Mouse (Mus musculus) ovary, postnatal 10 days (tissue): ENCODE measurements around the gene Fam133b.

ENCODE experiments used
- DNase-seq: peaks from one replicate; pipeline ENCODE4 v3.0.0; 2022; ENCODE audit warnings: low spot score

Gene Fam133b

DNA sequence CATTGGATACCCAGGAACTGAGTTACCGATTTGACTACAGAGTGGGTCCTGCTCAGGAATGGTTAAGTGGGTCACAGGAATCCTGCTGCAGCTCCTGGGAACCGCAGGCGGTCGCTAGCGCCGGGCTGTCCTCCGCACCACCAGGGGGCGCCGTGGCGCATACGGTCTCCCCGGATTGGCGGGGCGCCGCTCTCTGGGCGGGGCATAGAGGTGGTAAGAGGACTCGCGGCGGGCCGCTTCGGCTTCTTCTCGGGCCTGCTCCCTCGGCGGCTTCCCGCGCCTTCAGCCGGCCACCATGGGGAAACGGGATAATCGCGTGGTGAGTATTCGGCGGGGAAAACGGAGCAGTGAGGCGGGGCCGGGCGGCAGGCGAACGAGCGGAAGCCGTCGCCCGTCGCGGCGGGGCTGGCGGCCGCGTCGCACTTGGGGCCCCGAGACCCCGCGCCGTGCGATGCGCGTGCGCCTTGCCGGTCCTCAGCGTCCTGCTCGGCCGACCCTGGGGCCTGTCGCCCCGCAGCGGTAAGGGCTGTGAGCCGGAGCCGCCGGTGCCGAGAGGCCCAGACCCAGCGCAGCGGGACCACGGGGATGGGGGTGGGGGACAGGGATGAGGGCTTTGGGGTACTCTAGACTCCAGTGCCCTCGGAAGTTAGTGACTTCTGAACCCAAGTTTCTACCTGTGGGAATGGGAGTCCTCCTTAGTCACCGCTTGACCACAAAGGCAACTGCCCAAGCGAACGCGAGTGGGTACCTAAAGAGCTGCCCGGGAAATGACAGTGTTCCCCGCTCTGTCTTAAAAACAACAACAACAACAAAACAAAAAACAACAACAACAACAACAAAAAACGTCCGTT is at the start of gene Fam133b:
Fam133b (plus strand) TSS at position 205 of the 851 bp plus-strand sequence.
- DNase-seq: peak; percentile 99

DNA sequence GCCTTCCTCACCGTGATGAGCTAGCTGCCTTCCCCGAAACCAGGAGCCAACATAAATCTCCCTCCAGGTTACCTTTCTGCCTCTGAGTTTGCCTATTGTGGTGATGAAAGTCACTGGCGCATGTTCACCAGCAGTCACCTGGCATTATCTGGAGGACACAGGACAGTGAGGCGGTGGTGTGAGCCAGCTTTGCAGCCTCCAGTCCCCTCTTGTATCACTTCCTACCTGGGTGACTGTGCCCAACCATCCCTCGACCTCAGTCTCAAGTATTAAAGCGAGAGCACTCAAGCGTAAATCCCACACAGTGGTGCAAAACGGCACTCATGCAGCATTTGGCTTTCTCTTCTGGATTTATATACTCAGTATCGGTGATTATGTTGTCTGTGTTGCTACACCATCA is 49.7 kb upstream of the Fam133b start:
- DNase-seq: no peak

DNA sequence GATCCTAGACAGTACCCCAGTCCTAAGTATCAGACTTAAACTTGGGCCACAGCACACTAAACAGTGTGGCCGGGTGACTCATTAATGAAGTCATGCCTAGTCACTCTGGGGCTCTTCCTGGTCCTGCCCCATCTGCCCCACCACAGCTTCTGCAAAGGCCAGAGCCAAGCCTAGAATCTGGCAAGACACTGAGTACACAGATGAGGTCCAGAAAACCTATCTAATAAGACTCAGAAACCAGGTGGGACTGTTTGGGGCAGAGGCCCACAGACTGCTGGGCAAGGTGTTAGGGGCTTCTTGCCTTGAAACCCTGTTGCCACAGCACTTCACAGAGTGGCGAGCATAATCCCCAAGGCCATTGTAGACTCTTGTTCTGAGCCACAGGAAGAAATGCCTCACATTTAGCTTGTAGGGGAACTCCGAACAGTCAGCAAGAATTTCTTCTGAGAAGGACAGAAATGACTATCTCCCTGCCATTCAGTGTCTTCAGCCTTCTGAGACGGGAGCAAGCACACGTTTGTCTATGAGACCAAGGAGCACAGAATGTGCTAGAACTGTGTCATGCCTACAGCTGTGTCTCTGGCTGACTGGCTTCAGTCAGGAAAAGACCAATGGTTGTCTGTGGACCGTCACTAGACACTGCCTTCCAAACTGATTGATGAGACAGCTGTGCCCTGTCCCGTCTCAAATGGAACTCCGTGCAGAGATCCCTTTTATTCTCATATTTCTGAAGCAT is 49.0 kb upstream of the Fam133b start:
- no peak for DNase-seq

DNA sequence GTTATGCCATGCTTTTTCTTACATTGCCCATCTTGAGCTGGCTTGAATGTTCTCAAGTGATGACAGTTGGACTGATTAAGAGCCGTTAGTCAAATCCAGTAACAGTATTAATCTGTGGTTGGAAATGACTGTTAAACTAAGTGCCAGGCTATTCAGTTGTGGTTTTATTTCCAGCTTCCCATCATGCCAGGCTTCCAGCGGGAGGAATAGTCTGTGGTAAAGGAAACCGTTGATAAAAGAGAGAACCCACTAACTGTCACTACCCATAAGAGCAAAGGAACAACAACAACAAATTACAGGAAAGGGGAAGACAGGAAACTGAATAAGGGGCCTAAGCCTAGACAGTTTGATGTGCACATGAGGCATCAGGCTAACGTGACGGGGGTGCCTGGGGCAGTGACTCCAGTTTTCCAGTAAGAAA is 46.1 kb upstream of the Fam133b start:
- DNase-seq: no peak

DNA sequence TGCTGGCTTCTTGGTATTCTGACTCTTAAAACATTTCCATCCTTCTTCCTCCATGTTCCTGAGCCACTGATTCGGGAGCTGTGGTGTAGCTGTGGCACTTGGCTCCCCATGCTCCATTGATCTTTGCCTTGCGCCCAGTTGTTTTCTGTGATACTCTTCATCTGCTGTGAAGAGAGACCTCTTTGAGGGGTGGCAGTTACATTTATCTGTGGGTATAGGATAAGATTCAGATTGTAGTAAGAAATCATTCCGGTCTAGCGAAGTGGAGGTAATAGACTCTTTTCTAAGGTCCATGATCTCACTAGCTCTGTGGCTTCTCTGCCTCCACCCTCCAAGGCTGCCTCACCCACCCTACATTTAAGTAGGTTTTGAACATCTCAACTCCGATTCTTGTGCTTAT is 43.3 kb upstream of the Fam133b start:
- DNase-seq: no peak

DNA sequence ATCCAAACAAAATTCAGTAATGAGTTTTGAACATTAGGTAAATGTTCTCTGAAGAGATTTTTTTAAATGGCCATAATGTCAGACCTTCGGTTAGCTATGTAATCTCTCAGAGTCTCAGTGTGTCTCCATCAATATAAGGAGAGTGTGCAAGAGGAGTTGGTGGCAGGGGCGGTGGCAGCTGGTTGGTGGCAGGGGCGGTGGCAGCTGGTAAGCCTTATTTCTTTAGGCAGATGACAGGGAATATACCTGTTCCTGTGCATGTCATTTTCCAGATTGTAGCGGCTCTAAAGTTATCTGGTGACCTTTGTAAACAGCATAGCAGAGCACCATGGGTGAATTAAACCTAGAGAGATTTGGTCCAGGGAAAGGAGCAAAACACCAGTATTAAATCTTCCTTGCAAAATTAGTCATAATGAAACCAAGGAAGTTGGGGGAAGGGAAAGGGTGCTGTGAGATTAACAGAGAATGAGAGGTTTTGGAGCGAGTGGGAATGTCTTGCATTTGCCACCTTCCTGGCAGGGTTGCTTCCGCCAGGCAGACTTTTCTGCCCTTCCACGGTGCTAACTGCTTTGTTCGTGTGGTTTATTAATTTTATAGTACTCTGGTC is 42.6 kb upstream of the Fam133b start:
- no peak for DNase-seq

DNA sequence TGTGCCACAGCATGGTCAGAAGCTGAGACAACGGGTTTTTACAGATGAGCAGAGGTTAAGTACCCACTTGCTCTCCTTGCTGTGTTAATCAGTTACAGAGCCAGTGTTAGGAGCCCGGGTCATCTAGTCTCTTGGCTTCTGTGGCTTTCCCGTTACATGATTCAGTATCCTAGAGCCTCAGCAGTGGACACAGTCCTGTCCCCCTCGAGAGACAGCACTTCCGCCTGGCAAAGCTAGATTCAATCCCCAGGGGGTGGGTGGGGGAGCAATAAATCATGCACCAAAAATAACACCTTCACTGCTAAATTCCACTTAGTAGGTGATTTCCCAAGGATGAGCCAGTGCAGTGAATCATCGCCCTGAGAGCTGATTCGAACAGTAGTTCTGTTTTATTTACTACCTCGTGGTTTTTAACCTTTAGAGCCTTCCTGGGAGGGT is 42.0 kb upstream of the Fam133b start:
- DNase-seq: no peak

DNA sequence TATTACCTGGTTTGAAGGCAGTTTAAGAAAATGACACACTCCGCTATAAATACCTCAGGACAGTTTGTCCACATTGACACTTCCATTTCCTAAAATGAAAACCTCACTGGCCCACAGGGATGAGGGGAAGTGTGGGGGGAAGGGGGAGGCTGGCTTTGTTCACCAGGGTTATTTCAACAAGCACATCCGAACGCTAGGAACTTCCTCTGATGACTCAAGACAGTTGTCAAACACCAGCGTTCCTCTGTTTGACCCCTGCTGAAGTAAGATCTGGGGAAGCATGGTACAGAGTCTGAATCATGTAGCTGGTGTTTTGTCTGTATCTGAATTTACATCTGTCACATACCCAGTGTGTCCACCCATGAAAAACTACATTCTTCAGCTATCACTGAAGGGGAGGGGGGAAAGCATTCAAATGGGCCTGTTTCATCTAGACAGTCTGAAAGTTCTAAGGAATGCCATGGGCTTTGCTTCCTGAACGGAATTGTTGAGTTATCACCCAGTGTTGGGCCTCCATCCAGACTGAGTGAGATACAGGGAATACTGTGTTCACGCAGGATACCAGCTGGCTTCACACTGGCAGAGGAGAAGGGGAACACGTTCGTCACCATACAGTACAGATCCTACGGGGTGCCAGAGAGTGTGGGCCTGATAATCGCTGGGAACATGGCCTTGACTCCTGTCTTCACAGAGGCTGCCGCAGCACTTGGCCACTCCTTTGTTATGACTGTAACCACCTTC is 40.9 kb upstream of the Fam133b start:
- no peak for DNase-seq

DNA sequence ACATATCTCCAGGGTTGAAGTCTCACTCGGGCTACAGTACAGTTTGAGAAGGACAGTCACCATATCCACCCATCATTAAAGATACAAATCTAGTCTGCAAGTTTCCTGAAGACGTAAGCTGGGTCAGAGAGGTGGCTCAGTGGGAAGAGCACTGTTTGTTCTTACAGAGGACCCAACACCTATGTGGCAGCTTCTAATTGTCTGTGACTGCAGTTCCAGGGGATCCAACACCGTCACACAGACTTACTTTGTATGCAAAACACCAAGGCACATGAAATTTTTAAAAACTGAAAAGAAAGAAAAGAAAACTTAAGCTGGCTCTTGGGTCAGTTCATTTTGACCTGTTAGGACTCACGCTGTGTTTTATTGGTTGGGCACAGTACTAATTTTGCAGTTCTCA is 40.3 kb upstream of the Fam133b start:
- DNase-seq: no peak

DNA sequence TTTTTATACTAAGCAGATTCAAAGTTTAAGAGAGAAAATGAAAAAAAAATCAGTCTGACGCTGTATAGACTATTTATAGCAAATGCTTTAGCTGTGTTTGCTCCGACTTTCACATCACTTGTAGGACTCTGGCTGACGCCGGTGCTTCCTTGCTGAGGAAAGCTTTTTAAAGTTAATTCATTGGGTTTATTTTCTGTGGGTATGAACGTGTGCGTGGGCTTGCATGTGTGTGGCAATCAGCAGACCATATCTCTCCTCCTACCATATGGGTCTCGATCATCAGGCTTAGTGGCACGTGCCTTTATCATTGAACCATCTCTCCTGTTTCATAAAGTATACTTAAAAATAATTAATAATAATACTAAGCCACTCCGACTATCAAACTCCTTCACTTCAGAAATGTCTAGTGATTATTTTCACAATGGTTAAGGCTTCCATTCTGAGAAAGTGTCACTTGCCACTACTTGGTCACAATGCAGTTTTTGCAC is 39.8 kb upstream of the Fam133b start:
- DNase-seq: no peak

DNA sequence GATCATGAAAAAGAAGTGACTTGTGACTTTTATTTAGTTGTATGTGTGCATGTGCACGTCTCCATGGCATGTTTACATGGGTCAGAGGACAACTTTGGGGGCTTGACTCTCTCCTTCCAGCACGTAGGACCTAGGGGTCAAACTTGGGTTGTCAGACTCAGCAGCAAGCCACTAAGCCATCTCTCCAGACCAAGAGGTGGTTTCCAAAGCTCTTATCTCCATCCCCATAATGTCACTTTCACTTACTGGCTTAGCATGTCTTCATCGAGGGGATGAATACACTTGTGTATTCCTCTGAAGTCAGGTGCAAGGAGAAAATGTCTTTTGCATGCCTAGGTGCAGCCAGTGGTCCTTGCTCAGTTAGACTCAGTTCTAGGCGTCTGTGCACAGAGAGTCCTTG is 39.2 kb upstream of the Fam133b start:
- no peak for DNase-seq

DNA sequence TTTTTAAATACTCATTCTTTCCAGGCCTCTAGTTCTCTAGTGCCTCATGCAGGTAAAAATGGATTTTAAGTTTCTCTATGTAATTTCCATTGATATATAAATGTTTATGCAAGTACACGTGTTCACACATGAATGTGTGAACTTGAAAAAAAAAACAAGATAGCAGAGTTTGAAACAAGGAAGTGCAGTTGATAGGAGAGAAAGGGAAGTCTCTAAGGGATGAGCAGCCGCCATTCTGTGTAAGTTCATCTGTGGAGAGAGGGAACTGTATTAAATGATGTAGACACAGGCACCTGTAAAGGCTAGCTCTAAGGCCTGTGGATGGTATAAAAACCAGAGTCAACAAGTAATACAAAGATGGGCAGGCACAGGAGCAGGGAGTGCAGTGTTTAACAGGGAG is 38.1 kb upstream of the Fam133b start:
- no peak for DNase-seq

DNA sequence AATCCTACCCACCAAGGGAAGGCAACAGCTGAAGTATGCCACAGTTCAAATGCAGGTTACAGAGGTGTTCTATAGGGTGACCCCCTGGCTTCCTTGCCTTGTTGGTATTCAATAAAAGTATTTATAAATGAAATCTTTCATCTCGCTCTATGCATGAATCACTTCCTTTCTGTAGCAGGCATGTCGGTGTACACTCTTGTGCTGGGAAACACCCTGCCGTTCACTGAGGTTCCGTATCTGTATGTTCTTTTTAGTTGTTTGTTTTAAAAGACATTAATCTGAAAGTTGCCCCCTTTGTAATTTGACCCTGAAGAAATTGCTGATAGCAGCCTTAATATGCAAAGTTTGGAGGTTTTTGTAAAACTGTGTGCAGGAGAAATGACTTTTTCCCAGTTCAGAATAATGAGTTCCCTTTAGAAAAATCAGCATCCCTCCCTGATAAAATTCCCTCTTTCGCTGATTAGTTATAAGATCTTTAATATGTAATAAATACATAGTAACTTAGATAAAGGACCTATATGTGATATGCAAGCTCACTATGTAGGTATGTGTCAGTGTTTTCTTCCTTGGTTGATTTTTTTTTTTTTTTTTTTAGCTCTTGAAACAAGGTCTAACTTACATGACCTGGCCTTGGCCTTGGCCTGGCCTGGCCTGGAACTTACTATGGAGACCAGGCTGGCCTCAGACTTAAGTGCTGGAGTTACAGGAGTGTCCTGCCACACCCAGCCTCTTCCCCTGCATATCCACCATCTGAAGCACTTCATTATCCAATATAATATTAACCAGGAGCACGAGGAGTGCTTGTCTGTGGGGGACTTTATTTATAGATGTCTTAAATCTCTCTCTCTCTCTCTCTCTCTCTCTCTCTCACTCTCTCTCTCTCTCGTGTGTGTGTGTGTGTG is 34.9 kb upstream of the Fam133b start:
- no peak for DNase-seq

DNA sequence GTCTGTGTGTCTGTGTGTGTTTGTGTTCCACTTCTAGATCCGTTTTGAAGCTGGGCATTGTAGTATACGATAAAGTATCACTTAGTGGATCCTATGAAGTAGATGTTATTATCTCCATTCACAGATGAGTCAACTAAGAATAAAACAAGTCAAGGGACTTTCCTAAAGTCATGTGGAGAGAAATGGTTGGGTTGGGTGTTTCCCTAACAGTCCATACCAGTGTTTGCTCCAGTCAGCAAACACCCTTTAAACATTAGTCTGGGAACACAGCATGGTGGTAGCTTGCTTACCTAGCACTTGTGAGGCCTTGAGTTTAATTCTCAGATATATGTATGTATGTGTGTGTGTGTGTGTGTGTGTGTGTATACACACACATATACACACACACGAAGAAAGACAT is 34.1 kb upstream of the Fam133b start:
- DNase-seq: no peak

DNA sequence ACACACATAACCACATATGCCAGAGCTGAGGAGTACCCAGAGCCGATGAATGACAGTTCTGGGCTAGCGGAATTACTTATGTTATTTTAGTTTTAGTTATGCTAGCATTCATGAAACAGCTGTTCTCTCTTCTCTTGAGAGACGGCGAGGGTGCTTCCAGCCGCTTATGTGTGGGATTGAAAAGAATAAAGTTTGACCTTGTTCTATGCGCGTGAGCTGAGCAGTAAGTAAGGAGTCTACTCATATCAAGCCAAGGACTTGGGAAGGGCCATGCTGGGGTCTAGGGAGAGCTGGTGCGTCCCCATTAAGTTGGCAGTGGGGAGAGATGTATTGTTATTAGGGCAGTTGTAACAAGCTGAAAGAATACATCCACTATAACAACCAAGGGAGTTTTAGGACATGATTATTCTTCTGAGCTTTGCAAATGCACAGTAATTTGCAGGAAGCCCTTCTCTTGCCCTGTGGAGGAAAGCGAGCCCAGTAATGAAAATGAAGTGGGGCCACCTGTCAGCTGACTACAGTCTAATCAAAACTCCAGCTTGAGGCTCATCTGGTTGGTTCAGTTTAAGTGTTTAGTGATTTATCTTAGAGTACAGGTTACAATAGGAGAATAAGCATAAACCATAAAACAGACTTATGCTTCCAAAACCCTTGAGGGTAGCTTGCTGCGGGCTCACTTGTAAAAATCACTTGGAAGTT is 32.4 kb upstream of the Fam133b start:
- DNase-seq: no peak

DNA sequence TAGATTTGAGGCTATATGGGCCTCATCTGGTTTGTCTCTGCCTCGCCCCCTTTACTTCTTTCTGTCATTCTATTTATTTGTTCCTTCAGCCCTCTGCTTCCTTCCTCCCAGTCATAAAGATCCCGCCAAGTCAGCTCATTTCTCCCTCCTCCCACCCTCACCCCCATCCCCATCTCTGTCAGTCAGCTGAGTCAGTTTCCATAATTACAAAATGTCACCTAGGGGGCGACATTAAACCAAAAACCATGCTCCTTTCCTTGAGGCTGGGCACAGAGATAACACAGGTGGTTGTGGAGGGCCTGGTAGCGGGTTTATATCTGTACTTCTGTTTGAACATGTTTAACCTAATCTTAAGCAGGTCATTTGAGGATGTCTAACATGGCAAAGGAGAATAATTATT is 31.0 kb upstream of the Fam133b start:
- no peak for DNase-seq

DNA sequence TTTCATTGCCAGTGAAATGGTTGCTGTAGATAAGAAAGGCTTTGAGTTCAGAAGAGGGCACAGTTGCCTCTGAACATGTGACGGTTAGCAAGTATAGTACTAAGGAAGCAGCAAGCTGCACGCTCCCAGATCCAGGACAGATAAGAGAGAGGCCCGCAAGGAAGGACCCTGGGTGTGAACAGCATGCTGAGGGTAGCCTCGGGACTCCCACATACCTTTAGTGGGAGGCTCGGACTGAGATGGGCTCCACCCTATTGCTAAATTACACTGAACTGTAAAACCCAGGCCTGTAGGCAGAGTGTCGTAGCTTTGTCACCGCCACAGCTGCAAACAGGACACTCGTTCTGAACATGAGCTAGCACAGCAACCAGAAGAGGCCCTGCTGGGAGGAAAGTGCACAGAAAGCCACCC is 28.7 kb upstream of the Fam133b start:
- DNase-seq: no peak

DNA sequence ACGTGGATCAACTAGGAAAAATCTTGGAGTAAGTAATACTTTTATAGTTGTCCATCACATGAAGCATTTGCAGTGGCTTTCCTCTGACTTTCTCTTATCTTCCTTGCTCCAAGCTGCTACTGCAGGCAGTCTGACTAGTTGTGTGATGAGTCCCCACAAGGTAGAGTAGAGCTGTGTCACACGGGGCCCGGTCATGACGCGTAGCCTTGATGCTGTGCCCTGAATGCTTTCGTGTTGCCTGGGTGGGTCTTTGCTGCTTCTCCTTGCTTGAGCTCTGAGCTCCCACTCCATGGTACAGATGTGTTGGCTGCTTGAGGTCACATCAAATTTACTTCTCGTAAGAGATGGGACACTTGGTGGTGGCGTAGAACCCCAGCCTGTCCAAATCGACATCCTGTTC is 28.2 kb upstream of the Fam133b start:
- no peak for DNase-seq

DNA sequence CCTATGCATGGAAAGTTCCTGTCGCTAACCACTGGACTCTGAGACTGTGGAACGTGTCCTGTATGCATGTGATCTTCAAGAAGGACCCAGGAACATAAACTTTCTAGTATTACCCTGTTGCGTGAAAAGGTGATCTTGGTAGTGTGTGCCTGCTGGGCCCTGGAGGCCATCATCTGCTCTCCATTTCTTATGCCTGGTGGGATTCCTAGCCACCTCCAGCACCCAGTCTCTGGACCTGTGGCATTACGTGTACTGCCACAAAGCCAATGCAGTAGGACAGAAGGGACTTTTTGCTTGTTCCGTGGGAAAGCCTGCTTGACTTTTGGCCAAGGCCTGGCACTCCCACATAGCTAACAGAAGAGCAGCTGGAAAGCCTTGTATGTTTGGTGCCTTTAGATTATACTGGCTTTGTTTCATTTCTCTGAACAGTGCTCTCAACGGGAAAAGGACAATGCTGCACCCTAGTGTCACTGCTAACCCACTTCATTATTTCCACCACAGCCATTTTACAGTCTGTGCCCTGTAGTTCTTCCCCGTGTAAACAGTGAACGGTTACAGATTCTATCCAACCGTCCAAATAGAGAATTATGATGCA is 27.1 kb upstream of the Fam133b start:
- no peak for DNase-seq
